Mouse (Mus musculus) bone marrow macrophage, adult 2 months (primary cell): Measurements from ENCODE around the gene Rabepk. TPM values are rescaled to one million over a fixed set of nuclear protein-coding genes. Genes with fewer than 3 reads are reported as not detected.
A peak's percentile ranks its signal among the peaks of the same experiment; 100 is the strongest.
"Not testable (repeated sequence)": the region's sequence is repeated elsewhere in the genome, so short reads cannot be mapped to it uniquely, and the experiment has no call there.

Source experiments
- H3K27ac ChIP-seq: 2 replicates; pipeline ENCODE4 v1.5.1; 2012; ENCODE audit warnings: low read depth, low read length; ENCODE audit not compliant: insufficient read depth
- H3K4me1 ChIP-seq: 2 replicates; pipeline ENCODE4 v1.6.1; 2012; ENCODE audit warnings: low read length; ENCODE audit not compliant: control insufficient read depth, insufficient read depth
- H3K4me3 ChIP-seq: 2 replicates; pipeline ENCODE4 v1.5.1; 2012; ENCODE audit warnings: mild to moderate bottlenecking, low read length, moderate library complexity; ENCODE audit not compliant: insufficient read depth
- CTCF ChIP-seq: IDR thresholded peaks from 2 replicates; pipeline ENCODE4 v1.5.1; 2012; ENCODE audit warnings: low read depth, mild to moderate bottlenecking, low read length, moderate library complexity
- POLR2A ChIP-seq: IDR thresholded peaks from 2 replicates; pipeline ENCODE4 v1.6.1; 2012; ENCODE audit warnings: mild to moderate bottlenecking, low read depth, low read length, borderline replicate concordance
- polyA plus RNA-seq: library from polyadenylated mRNA; stranded (reverse); fragments of >200 nt; gene quantifications from 2 replicates; pipeline ENCODE4 v1.2.4, GENCODE M21; 2012; ENCODE audit not compliant: missing spikeins, insufficient read depth, insufficient read length

Rabepk gene
- 10.2 and 10.6 TPM in 2 replicates for polyA plus RNA-seq

DNA sequence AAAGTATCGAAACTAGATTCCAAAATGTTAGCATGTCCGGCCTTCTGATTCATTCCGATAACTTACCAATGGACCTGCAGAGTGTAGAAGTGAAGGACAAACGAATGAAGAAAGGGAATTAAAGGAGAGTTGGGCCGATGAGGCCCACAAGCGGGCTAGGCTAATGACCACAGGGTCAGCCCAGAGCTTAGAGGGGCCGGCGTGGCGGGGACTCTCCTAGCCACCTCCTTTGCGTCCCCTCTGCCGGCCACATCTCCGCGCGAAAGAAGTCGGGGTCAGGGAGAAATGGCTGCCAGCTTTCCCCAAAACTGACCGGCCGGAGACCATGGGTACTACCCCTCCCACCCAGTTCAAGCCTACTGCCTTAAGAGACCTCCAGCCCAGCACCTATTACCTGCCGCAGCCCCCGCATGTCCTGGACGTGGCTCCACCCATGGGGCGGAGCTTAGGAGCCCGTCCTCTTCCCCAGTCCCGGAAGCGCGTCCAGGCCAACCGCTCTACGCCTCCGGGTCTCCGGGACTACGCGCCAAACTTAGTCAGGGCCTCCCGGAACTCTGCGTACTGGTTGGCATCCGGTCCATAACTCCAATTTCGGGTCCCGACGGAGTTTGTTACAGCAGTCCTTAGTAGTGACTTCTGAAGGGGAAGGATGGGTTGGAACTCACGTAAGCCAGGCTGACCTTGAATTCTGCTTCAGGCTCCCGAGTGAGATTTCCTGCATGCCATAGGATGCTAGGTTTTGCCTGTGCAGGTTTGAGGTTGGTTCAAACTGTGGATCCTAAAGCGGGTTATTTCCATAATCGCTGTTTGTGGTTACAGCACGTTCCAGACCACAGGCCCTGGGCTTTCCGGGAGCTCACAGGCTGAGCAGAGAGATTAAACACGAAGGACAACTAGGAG, at the start of gene Rabepk:
Rabepk (minus strand) TSS at position 556 of the 900 bp plus-strand sequence.
- H3K4me1 ChIP-seq: peaks cover 18% of the 10 kb centered on the region
- H3K27ac ChIP-seq: peak within 1 kb of the TSS; percentile 48
- TF ChIP-seq CTCF (no peak), POLR2A (no peak)
- H3K4me3 ChIP-seq: peak within 1 kb of the TSS; percentile 69

- Histone ChIP-seq H3K27ac (no peak overlapping the region), H3K4me1 (no peaks in the 10 kb centered on the region), H3K4me3 (no peak overlapping the region)
- TF ChIP-seq POLR2A (no peak), CTCF (no peak)
Observed at GRCm38 (mm10) chr2:34847702-34848101, 48.0 kb upstream of the Rabepk start.

DNA sequence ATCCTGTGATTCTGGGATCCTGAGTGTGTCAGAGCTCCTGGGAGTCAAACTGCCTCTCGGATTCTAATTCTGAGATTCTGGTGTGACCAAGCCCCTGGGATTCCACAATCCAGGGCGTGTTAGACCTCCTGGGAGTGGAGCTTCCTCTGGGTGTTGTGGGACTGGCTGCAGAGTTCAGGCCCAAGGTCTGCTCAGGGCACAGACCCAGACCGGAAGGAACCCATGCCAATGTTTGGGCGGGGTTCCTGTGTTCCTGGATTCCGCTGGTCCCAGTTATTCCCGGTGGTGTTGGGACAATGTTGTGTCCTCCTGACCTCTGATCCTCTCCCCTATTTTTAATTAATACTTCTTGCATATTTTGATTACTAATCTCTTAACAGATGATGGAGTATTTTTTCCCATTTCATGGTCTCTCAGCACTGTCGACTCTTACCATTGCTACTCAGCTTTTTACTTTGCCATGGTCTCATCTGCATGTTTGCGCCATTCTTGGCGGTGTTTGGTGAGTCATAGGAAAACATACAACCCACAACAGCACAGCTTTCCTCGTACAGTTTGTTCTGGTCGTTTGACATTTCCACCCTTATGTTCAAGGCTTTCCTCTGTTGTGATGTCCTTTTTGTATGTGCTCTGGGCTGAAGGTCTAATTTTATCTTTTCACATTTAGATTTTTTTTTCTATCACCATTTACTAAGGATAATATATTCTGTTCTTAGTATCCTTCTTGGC, 43.7 kb upstream of the Rabepk start:
- no peak for TF ChIP-seq POLR2A
- Histone ChIP-seq H3K27ac (no peak overlapping the region), H3K4me1 (no peaks in the 10 kb centered on the region), H3K4me3 (no peak overlapping the region)

DNA sequence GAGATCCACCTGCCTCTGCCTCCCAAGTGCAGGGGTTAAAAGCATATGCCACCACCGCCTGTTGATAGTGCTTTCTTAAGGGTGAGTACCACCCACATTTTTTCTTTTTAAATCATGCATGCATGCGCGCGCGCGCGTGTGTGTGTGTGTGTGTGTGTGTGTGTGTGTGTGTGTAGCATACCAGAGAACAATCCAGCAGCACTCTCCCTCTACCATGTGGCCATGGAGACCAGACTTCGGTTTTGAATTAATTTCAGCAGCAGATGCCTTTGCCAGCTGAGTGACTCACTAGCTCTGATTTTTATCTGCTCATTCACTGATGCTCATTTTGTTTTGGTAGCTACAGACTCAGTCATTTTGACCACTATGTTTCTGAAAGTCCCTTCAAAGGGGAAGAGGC, 42.0 kb upstream of the Rabepk start:
- Histone ChIP-seq H3K4me3 (no peak overlapping the region), H3K4me1 (no peaks in the 10 kb centered on the region), H3K27ac (no peak overlapping the region)
- TF ChIP-seq CTCF (no peak), POLR2A (no peak)

DNA sequence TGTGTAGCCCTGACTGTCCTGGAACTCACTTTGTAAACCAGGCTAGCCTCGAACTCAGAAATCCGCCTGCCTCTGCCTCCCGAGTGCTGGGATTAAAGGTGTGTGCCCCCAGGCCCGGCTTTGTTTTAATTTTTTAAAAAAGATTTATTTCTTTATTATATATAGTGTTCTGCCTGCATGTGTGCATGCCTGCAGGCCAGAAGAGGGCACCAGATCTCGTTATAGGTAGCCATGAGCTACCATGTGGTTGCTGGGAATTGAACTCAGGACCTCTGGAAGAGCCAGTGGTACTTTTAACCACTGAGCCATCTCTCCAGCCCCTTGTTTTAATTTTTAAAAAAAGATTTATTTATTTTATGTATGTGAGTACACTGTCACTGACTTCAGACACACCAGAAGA, 40.4 kb upstream of the Rabepk start:
- H3K4me1 ChIP-seq, H3K4me3 ChIP-seq, H3K27ac ChIP-seq: not testable (repeated sequence)

DNA sequence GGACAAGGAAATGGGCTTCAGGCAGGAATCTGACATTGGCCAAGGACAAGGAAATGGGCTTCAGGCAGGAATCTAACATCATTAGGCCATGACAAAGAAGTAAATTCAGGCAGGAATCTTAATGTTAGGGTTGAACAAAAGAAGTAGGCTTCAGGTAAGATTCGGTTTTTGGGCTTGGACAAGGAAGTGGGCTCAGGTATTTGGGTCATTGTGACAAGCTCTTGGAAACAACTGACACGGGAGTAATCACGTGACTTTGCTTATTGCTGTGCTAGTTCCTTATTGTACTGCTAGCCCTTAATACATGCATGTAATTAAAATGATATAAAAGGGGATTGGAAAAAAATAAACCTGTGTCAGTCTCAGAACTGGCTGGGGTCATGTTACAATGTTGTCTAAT, 36.0 kb upstream of the Rabepk start:
- no peak overlapping the region for H3K27ac ChIP-seq
- no peak for TF ChIP-seq POLR2A
- TF ChIP-seq CTCF: no peak
- H3K4me1 ChIP-seq: no peaks in the 10 kb centered on the region
- no peak overlapping the region for H3K4me3 ChIP-seq

DNA sequence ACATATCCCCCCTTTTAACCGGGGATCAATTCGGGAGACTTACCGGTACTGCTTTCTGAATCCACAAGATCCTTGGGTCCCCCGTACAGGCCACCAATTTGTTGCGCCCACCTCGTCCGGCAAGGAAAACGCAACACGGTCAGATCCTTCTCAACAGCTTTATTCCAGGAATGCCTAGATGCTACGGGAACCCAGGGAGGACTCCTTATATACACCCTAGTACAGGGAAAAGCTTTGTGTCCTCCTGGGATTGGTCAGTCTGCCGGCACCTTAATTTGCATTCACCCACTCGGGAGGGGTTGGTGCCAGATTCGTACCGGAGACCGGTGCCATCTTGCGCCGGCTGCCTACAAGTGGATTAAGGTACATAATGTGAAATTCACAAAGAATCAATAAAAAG, 33.9 kb upstream of the Rabepk start:
- TF ChIP-seq CTCF: no peak
- no peak for TF ChIP-seq POLR2A
- H3K4me3 ChIP-seq: no peak overlapping the region
- H3K27ac ChIP-seq: no peak overlapping the region
- no peaks in the 10 kb centered on the region for H3K4me1 ChIP-seq

GRCm38 (mm10) chr2:34832766-34833457, 33.2 kb upstream of the Rabepk start, which contains the start of gene Gm34653:
Gene Gm34653 (plus strand): TSS chr2:34833007.
- not testable (repeated sequence) for H3K4me3 ChIP-seq, H3K4me1 ChIP-seq, H3K27ac ChIP-seq

DNA sequence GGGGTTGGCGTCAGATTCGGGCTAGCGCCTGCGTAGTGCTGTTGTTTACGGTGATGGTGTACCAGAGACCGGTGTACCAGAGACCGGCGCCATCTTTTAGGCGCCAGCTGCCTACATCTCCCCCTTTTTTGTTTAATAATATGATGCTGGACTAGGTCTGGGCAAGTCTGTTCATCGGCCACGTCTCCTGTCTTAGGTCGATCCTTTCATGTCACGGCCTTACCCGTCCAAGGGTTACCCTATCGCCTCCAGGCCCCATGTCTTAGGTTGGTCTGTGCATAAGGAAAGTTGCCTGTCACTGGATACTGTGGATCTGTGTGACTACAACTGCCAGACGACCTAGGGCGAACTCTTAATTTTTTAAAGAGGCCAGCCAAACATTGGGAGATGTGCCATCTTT, 30.4 kb upstream of the Rabepk start:
- H3K4me1 ChIP-seq: peaks cover 15% of the 10 kb centered on the region
- H3K27ac ChIP-seq, H3K4me3 ChIP-seq: not testable (repeated sequence)

DNA sequence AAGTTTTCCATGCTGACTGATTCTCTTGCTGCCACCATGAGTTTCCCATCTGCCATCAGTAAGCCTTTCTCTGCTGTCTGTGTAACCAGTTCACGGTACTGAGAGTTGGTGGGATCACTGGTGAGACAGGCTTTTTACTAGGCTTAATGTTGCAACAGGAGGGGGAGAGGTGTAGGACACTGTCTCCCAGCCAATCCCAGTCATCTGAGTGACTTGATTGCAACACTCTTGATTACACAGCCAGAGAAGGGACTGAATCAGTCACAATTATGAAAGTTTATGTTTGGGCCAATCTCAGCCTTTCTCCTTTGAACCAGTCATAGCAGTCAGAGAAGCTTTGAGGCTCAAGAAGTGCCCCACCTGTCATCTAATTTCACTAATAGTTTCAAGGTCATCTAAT, 28.3 kb upstream of the Rabepk start:
- H3K4me1 ChIP-seq: peaks cover 19% of the 10 kb centered on the region
- TF ChIP-seq POLR2A (no peak), CTCF (no peak)
- peak overlapping the region; percentile 35 for H3K27ac ChIP-seq
- H3K4me3 ChIP-seq: no peak overlapping the region
